Mouse (Mus musculus) heart, embryonic 15.5 days (tissue): ENCODE data around the gene Tspan8. TPM values are rescaled to one million over a fixed set of nuclear protein-coding genes. Genes with fewer than 3 reads are reported as not detected.

Experiments used
- ATAC-seq: fragments of 200-750 bp; cut with Nextera tagmentation; replicated peaks from 2 replicates; pipeline ENCODE4 v1.8.0; 2017; ENCODE audit warnings: low read depth, moderate TSS enrichment; ENCODE audit not compliant: insufficient number of reproducible peaks, insufficient read depth, low FRiP score
- H3K27ac ChIP-seq: fragments of 300-500 bp; sonication (generic); 2 replicates; pipeline ENCODE4 v1.5.1; 2015; ENCODE audit warnings: mild to moderate bottlenecking, inconsistent platforms
- H3K27me3 ChIP-seq: fragments of 300-500 bp; sonication (generic); 2 replicates; pipeline ENCODE4 v1.6.1; 2015; ENCODE audit warnings: inconsistent platforms
- H3K36me3 ChIP-seq: fragments of 300-500 bp; sonication (generic); 2 replicates; pipeline ENCODE4 v1.6.1; 2015; ENCODE audit warnings: mild to moderate bottlenecking, inconsistent platforms
- H3K4me1 ChIP-seq: fragments of 300-500 bp; sonication (generic); replicated peaks from 2 replicates; pipeline ENCODE4 v1.6.1; 2015; ENCODE audit warnings: inconsistent platforms
- H3K4me2 ChIP-seq: fragments of 300-500 bp; sonication (generic); 2 replicates; pipeline ENCODE4 v1.6.1; 2015; ENCODE audit warnings: inconsistent platforms, mild to moderate bottlenecking, moderate library complexity
- H3K4me3 ChIP-seq: fragments of 300-500 bp; sonication (generic); 2 replicates; pipeline ENCODE4 v1.5.1; 2015; ENCODE audit warnings: mild to moderate bottlenecking, inconsistent platforms
- H3K9ac ChIP-seq: fragments of 300-500 bp; sonication (generic); 2 replicates; pipeline ENCODE4 v1.6.1; 2015; ENCODE audit warnings: mild to moderate bottlenecking, inconsistent platforms
- H3K9me3 ChIP-seq: fragments of 300-500 bp; sonication (generic); replicated peaks from 2 replicates; pipeline ENCODE4 v1.6.1; 2016; ENCODE audit warnings: inconsistent platforms
- WGBS: fragments of 180-500 bp; shearing (Covaris S2); methylation state at CpG from one replicate; pipeline ENCODE4 v1.1.7; 2015; ENCODE audit warnings: mixed read lengths; 5-methylcytosine and 5-hydroxymethylcytosine counted together
- polyA plus RNA-seq: library from polyadenylated mRNA; unstranded; fragments of >200 nt; fragmentation: Nextera tagmentation; extraction: Ambion mirVana; gene quantifications from 2 replicates; pipeline ENCODE4 v1.2.1, GENCODE M21; 2015

Gene Tspan8
- polyA plus RNA-seq = 4.3 and 6.5 TPM in 2 replicates

DNA sequence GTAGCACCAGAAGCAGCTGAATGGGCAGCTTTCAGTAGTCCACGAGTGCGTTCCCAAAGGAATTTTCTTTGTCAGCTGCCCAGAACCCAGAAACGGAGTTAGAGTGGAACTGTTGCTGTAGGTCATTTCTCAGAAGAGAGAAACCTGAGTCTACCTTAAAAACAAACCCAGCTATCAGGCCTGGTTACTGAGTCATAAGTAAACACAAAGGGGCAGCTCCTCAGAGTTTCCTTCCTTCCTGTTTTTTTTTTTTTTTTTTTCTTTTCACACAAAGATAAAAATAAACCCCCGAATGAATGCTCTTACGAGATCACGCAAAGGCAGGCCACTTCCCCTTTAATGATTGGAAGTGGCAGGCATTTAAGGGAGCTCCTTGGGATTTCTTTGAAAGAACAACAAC lies at the start of gene Tspan8:
Tspan8 (plus strand) TSS at position 322 of the 400 bp plus-strand sequence.
- Histone ChIP-seq H3K9ac (no peak within 1 kb of the TSS), H3K27ac (no peak within 1 kb of the TSS), H3K4me1 (peaks cover 3% of the 10 kb centered on the region; the same call in 1 of the 2 replicates), H3K36me3 (no peaks in the 10 kb centered on the region), H3K27me3 (no peaks in the 10 kb centered on the region), H3K9me3 (no peaks in the 10 kb centered on the region), H3K4me2 (peak within 1 kb of the TSS; percentile 20; the same call in 1 of the 2 replicates), H3K4me3 (no peak within 1 kb of the TSS)
- ATAC-seq = no peak
- WGBS = 27% methylated on average over 6 of the region's 6 CpGs

DNA sequence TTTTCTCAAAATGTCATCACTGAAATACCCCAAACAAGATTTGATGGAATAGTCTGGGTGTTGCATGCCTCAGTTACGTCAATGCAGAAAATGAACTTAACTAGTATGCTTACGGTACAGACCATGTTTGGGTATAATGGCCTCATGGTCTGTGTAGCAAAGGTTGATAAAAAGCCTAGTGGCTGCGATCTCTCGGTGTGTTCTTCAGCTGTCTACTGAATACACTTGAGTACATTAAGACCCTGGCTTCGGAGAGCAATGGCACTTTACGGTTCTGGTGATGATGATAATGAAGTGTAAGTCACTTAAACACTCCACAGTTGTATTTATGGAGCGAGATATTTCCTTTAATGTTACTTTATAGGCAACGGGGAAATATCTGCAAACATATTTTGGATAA lies 46.6 kb upstream of the Tspan8 start:
- Histone ChIP-seq H3K4me1 (no peaks in the 10 kb centered on the region), H3K4me3 (no peak overlapping the region), H3K27me3 (no peaks in the 10 kb centered on the region), H3K4me2 (no peak overlapping the region), H3K27ac (no peak overlapping the region), H3K9ac (no peak overlapping the region), H3K36me3 (no peaks in the 10 kb centered on the region), H3K9me3 (no peaks in the 10 kb centered on the region)
- ATAC-seq = no peak
- WGBS = 84% methylated on average over 8 of the region's 8 CpGs

DNA sequence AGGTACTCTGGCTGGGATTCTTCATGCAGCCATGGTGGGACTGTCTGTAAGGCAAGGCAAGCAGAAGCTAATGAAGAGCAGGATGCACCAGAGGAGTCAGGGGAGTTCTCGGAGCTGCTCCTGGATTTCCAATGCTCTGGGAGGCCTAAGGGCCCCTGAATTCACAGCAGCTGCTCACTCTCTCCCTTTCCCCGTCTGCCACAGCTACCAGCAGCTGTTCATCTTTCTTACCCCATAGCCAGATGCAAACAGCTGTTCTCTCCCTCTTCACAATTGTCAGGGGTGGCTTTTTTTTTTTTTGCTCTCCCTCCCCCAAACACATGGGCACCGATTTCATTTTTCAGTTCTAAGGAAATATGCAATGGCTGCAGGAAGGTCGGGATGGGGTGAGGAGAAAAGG lies 42.2 kb upstream of the Tspan8 start:
- WGBS = 58% methylated on average over 4 of the region's 4 CpGs
- H3K9ac ChIP-seq = no peak overlapping the region
- H3K9me3 ChIP-seq = no peaks in the 10 kb centered on the region
- ATAC-seq = no peak
- H3K4me3 ChIP-seq = no peak overlapping the region
- no peaks in the 10 kb centered on the region for H3K36me3 ChIP-seq
- H3K27ac ChIP-seq = no peak overlapping the region
- no peaks in the 10 kb centered on the region for H3K27me3 ChIP-seq
- no peaks in the 10 kb centered on the region for H3K4me1 ChIP-seq
- H3K4me2 ChIP-seq = no peak overlapping the region

DNA sequence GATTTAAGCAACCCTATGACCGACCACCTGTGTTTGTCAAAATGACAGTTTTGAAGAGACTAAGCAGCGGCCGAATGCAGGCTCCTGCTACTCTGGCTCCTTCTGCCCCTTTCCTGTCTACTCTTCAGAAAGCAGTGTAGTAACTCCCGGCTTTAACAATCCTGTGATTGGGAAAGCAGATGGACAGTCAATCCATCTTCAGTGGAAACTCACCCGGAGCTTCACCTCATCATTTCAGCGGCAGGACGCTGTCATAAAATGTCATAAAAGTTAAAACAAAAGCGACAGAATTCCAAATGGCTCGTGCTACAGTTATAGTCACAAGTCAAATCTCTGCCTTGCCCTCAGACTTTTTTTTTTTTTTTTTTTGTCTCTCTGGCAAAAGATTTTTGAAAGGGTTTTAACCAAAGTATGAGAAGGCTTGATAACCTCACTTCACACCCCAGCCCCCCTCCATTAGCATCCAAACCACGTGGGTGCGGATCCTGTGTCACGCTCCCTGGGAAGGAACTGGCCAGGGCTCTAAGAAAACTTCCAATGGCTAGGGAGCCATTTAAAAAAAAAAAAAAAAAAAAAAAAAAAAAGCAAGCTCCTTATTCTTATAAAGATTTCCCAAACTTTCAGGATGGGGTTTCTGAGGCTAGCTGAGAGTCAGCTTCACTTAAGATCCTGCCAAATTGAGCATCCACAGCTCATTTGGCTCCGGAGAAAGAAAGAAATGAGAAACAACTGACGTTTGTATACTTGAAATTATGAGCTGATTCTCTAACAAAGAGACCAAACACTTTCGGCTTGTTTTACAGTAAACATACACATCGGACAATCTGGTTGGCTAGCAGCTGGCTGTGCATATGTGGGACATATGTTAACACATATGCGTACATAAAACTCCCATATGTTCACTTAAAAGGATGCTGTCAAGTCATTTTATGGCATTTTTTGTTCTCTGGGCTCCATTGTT lies 40.4 kb upstream of the Tspan8 start:
- Histone ChIP-seq H3K36me3 (no peaks in the 10 kb centered on the region), H3K9me3 (no peaks in the 10 kb centered on the region), H3K4me2 (no peak overlapping the region), H3K4me1 (no peaks in the 10 kb centered on the region), H3K27ac (no peak overlapping the region), H3K4me3 (no peak overlapping the region), H3K9ac (no peak overlapping the region), H3K27me3 (no peaks in the 10 kb centered on the region)
- WGBS = 47% methylated on average over 17 of the region's 17 CpGs
- ATAC-seq = no peak

DNA sequence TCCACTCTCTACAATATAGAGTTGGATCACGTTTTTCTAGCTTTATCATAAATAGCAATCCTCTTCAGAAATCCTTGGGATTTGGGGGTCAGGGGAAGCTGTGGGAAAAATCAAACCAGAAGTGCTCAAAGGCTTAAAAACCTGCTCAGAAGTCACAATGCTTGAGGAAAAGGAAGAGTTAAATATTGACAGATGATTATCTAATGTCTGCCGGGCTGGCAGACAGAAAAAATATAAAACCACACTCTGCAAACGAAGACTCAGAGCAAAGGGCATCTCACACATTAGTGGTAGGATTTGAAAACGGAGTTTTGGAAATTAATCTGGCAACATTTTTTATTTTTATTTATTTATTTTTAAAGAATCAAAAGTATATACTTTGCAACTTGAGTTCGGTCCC lies 39.3 kb upstream of the Tspan8 start:
- Histone ChIP-seq H3K4me3 (no peak overlapping the region), H3K27ac (no peak overlapping the region)
- no peak for ATAC-seq

DNA sequence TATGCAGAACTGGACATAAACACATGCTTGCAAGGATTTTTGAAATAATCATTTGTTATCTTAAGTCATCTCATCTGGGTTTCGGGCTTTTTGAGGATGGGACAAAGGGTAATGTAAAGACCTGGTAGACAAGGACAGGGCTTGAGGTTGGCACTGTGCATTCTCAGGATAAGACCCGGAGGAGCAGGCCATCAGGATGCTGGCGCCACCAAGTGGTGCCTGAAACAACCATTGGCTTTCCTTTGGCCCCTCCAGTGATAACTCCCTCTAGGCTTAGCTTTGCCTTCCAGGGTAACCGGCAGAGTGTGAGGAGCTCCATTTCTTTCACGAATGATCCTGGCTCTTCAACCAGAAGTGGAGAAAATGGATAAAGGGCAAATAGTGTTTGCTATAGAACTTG lies 38.0 kb upstream of the Tspan8 start:
- Histone ChIP-seq H3K27me3 (no peaks in the 10 kb centered on the region), H3K4me1 (no peaks in the 10 kb centered on the region), H3K27ac (no peak overlapping the region), H3K4me2 (no peak overlapping the region), H3K36me3 (no peaks in the 10 kb centered on the region), H3K9me3 (no peaks in the 10 kb centered on the region), H3K9ac (no peak overlapping the region), H3K4me3 (no peak overlapping the region)
- 49% methylated on average over 5 of the region's 5 CpGs for WGBS
- no peak for ATAC-seq

More for the DNA sequence above, 39.3 kb upstream of the Tspan8 start:
- H3K4me2 ChIP-seq = no peak overlapping the region
- no peak overlapping the region for H3K9ac ChIP-seq
- no peaks in the 10 kb centered on the region for H3K4me1 ChIP-seq
- H3K36me3 ChIP-seq = no peaks in the 10 kb centered on the region
- H3K27me3 ChIP-seq = no peaks in the 10 kb centered on the region
- no peaks in the 10 kb centered on the region for H3K9me3 ChIP-seq
- 49% methylated on average over 5 of the region's 5 CpGs for WGBS

DNA sequence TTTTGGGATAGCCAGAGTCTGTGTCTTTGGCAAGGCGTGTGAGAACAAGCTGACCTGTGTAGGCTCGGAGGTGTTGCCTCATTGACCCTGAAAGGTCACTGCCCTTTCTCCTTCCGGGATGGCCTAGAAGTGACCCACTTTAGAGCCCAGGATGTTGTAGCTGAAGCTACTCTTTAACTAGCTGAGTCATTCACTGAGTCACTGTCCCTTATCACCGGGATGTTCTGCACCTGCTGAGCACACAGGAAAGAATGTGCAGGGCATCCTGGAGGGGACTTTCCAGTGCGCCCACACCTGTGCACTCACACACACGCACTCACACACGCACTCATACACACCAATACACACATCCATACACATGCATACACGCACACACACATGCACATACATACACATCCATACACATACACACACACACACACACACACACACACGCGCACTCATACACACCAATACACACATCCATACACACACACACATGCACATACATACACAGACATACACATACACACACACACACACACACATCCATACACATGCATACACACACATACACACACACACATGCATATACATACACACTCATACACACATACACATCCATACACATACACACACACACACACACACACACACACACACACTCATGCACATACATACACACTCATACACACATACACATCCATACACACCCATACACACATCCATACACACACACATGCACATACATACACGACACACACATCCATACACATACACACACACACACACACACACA lies 36.2 kb upstream of the Tspan8 start:
- Histone ChIP-seq H3K36me3 (no peaks in the 10 kb centered on the region), H3K27ac (no peak overlapping the region), H3K27me3 (no peaks in the 10 kb centered on the region), H3K9ac (no peak overlapping the region), H3K9me3 (no peaks in the 10 kb centered on the region), H3K4me1 (no peaks in the 10 kb centered on the region), H3K4me3 (no peak overlapping the region), H3K4me2 (no peak overlapping the region)
- WGBS = 80% methylated on average over 11 of the region's 11 CpGs
- no peak for ATAC-seq

DNA sequence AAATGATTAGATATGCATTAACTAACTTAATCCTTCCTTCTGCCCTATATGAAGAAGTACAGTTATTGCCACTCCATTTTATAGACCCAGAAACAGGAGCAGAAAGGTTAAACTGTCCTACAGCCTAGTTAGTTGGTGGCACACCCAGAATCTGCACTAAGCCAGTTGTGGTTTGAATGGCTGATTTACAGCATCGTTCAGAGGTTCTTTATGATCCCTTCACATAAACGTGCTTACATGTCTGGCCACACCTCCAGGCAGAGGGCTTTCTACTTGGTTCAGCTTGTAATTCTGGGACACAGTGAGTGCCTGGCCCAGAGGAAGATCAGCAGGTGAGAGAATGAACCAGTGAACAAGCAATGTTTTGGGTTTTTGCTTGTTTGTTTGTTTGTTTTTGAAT lies 33.4 kb upstream of the Tspan8 start:
- no peak overlapping the region for H3K4me3 ChIP-seq
- no peak for ATAC-seq
- 68% methylated on average over 2 of the region's 2 CpGs for WGBS
- no peaks in the 10 kb centered on the region for H3K27me3 ChIP-seq
- no peak overlapping the region for H3K4me2 ChIP-seq
- no peak overlapping the region for H3K9ac ChIP-seq
- no peaks in the 10 kb centered on the region for H3K4me1 ChIP-seq
- no peaks in the 10 kb centered on the region for H3K9me3 ChIP-seq
- no peak overlapping the region for H3K27ac ChIP-seq
- no peaks in the 10 kb centered on the region for H3K36me3 ChIP-seq

DNA sequence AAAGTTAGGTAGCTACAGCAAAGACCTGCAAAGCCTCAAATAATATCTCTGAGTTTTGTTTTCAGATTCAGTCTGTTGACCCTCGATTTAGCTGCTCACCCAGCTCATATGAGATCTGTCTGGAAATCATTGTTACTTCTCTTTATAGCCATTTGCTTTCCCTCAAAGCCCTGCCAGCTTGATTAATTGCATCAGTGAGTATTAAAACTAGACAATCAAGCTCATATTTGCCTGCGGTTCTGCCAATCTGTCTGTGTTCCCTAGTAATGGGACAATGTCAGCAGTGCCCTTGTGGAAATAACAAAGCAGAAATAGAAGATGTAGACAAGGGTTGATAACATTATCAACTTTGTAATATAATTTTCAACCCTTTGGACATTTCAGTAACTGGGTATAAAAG lies 25.8 kb upstream of the Tspan8 start:
- H3K4me1 ChIP-seq = no peaks in the 10 kb centered on the region
- ATAC-seq = no peak
- H3K27ac ChIP-seq = no peak overlapping the region
- WGBS = 68% methylated on average over 2 of the region's 2 CpGs
- no peak overlapping the region for H3K9ac ChIP-seq
- H3K9me3 ChIP-seq = no peaks in the 10 kb centered on the region
- H3K4me2 ChIP-seq = no peak overlapping the region
- no peaks in the 10 kb centered on the region for H3K27me3 ChIP-seq
- H3K36me3 ChIP-seq = no peaks in the 10 kb centered on the region
- no peak overlapping the region for H3K4me3 ChIP-seq

DNA sequence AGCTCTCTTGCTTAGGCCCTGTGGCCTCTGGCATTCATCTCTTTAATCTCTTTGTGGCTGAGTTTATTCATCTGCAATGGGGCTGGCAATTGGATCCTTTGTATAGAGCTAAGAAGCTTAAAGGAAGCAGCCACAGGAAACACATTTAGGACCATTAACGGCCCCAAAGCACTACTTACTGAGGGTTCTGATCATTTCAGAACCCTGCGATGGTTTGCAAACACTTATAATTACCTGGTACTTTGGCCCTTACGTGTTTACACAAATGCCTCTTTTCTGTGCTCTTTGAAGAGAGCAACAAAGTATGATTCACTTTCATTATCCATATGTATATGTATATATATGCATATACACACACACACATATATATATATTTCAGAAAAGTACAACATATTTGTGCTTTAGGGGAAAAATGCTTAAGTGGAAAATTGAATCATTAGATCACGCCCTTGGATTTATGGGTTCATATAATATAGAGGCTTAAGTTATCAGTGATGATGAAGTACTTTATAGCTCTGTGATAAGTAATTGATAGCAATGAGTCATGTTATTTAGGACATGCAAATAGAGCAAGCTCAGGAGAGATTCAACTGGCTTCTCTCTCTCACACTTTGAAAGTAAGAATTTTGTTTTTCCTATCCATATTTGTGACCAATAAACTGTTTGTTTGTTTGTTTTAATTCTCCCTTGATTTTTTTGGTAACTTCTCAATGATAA lies 20.4 kb upstream of the Tspan8 start:
- WGBS = 79% methylated on average over 4 of the region's 4 CpGs
- Histone ChIP-seq H3K36me3 (no peaks in the 10 kb centered on the region), H3K4me2 (no peak overlapping the region)

DNA sequence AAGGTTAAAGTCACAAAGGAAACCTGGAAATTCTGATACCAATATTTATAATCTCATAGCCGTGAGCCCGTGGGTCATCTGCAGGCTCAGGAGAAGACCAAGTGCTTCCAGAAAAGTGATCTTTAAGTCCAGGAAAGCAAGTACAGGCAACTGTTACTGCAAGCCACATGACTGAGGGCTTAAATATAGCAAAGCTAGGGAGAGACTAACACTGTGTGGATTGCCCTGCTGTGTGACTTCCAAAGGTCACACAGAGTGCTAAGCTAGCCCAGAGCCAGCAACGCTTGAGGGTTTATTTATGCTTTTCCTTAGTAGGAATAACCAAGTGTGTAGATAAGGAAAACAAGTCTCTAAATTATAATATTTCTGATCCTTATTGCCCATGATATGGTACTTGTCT lies 15.2 kb upstream of the Tspan8 start:
- Histone ChIP-seq H3K36me3 (no peaks in the 10 kb centered on the region), H3K4me3 (no peak overlapping the region), H3K4me1 (no peaks in the 10 kb centered on the region), H3K9me3 (no peaks in the 10 kb centered on the region), H3K27me3 (no peaks in the 10 kb centered on the region), H3K9ac (no peak overlapping the region), H3K4me2 (no peak overlapping the region), H3K27ac (no peak overlapping the region)
- WGBS = 62% methylated on average over 3 of the region's 3 CpGs
- no peak for ATAC-seq

More for the DNA sequence above, 20.4 kb upstream of the Tspan8 start:
- Histone ChIP-seq H3K4me1 (no peaks in the 10 kb centered on the region), H3K27ac (no peak overlapping the region), H3K9ac (no peak overlapping the region), H3K9me3 (no peaks in the 10 kb centered on the region), H3K4me3 (no peak overlapping the region), H3K27me3 (no peaks in the 10 kb centered on the region)
- no peak for ATAC-seq
